Mouse (Mus musculus) neural tube, embryonic 11.5 days (tissue): ENCODE measurements around the gene Babam2. TPM values are rescaled to one million over a fixed set of nuclear protein-coding genes. Genes with fewer than 3 reads are reported as not detected.

Experiments
- ATAC-seq: fragments of 200-750 bp; cut with Nextera tagmentation; 2 replicates; pipeline ENCODE4 v1.8.0; 2017; ENCODE audit warnings: moderate number of reproducible peaks, mild to moderate bottlenecking, moderate TSS enrichment, moderate library complexity; ENCODE audit not compliant: insufficient read depth, low FRiP score, low TSS enrichment
- DNase-seq: peaks from one replicate; pipeline ENCODE4 v3.0.0-alpha.2; 2015; ENCODE audit warnings: low spot score
- H3K27ac ChIP-seq: fragments of 300-500 bp; sonication (generic); 2 replicates; pipeline ENCODE4 v1.5.1; 2014; ENCODE audit warnings: low read depth, mild to moderate bottlenecking, low read length
- H3K27me3 ChIP-seq: fragments of 300-500 bp; sonication (generic); 2 replicates; pipeline ENCODE4 v1.6.1; 2014; ENCODE audit warnings: mild to moderate bottlenecking, low read length, mixed read lengths; ENCODE audit not compliant: control insufficient read depth, insufficient read depth
- H3K36me3 ChIP-seq: fragments of 300-500 bp; sonication (generic); 2 replicates; pipeline ENCODE4 v1.6.1; 2014; ENCODE audit warnings: mild to moderate bottlenecking, low read length, moderate library complexity, mixed read lengths; ENCODE audit not compliant: control insufficient read depth, insufficient read depth
- H3K4me1 ChIP-seq: fragments of 300-500 bp; sonication (generic); 2 replicates; pipeline ENCODE4 v1.6.1; 2014; ENCODE audit warnings: low read length, mixed read lengths; ENCODE audit not compliant: control insufficient read depth, insufficient read depth
- H3K4me2 ChIP-seq: fragments of 300-500 bp; sonication (generic); 2 replicates; pipeline ENCODE4 v1.6.1; 2014; ENCODE audit warnings: low read depth, mild to moderate bottlenecking, moderate library complexity
- H3K4me3 ChIP-seq: fragments of 300-500 bp; sonication (generic); 2 replicates; pipeline ENCODE4 v1.5.1; 2014; ENCODE audit warnings: low read depth, low read length
- H3K9ac ChIP-seq: fragments of 300-500 bp; sonication (generic); 2 replicates; pipeline ENCODE4 v1.6.1; 2014; ENCODE audit warnings: mild to moderate bottlenecking, low read length
- H3K9me3 ChIP-seq: fragments of 300-500 bp; sonication (generic); 2 replicates; pipeline ENCODE4 v1.6.1; 2016; ENCODE audit warnings: low read length; ENCODE audit not compliant: control insufficient read depth
- whole genome bisulfite sequencing: fragments of 180-500 bp; shearing (Covaris S2); extraction: QIAGEN DNeasy Blood & Tissue Kit; methylation state at CpG from one replicate; pipeline ENCODE4 v1.1.7; 2014; 5-methylcytosine and 5-hydroxymethylcytosine counted together
- polyA plus RNA-seq: library from polyadenylated mRNA; unstranded; fragments of >200 nt; fragmentation: Nextera tagmentation; extraction: Ambion mirVana; gene quantifications from 2 replicates; pipeline ENCODE4 v1.2.1, GENCODE M21; 2014

Gene Babam2
- polyA plus RNA-seq, 1 experiment from 2014 or later, result 45.0 TPM

DNA sequence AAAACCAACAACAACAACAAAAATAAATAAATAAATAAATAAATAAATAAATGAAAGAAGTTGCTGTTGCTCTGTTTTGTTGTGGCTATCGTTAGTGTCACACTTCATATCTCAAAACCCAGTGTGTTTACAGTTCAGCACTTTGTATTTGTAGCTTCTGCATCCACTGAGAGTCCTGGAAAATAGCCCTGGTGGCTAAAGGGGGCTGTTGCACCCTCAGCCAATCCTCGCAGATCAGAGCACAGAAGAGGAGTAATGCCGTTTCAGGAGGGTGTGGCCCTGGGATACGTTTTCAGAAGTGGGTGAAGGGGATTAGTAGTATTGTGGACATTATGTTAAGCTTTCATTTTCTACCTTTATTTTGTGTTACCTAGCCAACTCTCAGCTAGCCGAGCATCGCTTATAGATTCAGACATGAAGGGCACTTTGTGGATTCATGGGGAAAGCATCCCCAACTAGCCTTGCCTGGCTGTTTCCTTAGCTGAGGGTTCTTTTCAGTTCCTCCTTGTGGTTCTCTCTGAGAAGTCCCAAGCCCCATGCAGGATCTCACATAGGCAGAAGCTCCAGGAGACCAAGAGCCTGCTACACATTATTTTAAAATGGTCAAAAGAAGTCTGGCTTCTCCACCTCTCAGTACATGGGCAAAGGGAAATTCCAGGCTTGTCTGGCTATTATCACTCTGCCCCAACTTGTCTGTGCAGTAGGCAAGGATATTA lies 207.6 kb downstream of the Babam2 start:
- Histone ChIP-seq H3K9me3 (no peaks in the 10 kb centered on the region), H3K27me3 (no peaks in the 10 kb centered on the region), H3K4me3 (no peak overlapping the region), H3K9ac (no peak overlapping the region), H3K4me1 (no peaks in the 10 kb centered on the region), H3K36me3 (no peaks in the 10 kb centered on the region), H3K27ac (no peak overlapping the region), H3K4me2 (no peak overlapping the region)
- ATAC-seq, result no peak
- 75% methylated on average over 6 of the region's 6 CpGs for WGBS
- no peak for DNase-seq

DNA sequence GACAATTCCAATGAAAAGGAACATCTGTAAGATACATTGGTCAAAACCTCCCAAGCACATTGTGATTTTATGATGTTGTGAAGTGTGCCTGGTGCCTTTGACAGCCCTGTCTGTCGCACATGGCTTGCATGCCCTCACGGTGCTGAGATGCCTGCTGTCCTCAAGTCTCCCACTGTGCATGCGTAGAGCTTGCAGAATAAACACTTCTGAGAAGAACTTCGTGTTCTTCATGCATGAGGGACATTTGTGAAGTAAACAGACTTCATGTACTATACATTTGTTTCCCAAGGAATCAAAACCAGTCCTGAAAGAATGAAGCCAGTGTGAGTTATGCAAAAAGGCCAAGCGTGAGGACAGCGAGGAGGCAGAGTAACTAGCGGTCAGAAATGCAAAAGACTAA lies 208.3 kb downstream of the Babam2 start:
- DNase-seq (no peak), ATAC-seq (no peak)
- no peak overlapping the region for H3K4me2 ChIP-seq
- H3K4me3 ChIP-seq, result no peak overlapping the region
- no peaks in the 10 kb centered on the region for H3K9me3 ChIP-seq
- H3K4me1 ChIP-seq, result no peaks in the 10 kb centered on the region
- H3K27ac ChIP-seq, result no peak overlapping the region
- H3K27me3 ChIP-seq, result no peaks in the 10 kb centered on the region
- H3K36me3 ChIP-seq, result no peaks in the 10 kb centered on the region
- no peak overlapping the region for H3K9ac ChIP-seq
- WGBS, result 78% methylated on average over 7 of the region's 7 CpGs

DNA sequence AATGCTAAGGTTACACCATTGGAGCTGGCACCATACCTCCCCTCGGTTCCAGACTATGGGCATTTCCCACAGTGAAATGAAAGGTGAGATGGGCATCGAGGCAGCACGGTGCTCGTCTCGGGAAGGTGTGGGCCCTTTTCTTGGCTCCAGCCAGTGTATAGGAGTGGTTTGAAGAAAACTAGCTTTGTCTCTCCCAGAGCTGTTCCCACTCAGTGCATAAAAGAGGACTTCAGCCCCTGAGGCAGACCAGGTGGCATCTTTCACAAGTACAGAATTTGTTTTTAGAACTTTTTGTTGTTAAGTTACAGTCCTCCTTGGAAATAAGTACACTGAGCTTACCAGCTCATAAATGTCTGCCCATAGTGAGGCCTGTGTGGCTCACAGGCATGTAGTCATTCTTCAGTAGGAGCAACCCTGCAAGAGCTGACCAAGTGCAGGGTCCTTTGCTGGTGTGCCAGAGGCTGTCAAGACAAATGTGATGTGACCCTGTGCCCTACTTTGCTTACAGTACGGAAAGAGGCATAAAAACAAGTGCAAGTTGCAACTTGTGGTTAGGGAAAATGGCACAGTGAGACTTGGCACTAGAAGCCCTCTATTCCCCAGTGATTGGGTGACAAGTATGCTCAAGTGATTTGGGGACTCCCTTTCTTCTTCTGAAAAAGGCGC lies 208.9 kb downstream of the Babam2 start:
- Histone ChIP-seq H3K36me3 (no peaks in the 10 kb centered on the region), H3K9ac (no peak overlapping the region), H3K27ac (no peak overlapping the region), H3K4me1 (no peaks in the 10 kb centered on the region), H3K4me3 (no peak overlapping the region), H3K27me3 (no peaks in the 10 kb centered on the region), H3K9me3 (no peaks in the 10 kb centered on the region), H3K4me2 (no peak overlapping the region)
- no peak for DNase-seq
- ATAC-seq, result no peak
- WGBS, result 90% methylated on average over 7 of the region's 7 CpGs

DNA sequence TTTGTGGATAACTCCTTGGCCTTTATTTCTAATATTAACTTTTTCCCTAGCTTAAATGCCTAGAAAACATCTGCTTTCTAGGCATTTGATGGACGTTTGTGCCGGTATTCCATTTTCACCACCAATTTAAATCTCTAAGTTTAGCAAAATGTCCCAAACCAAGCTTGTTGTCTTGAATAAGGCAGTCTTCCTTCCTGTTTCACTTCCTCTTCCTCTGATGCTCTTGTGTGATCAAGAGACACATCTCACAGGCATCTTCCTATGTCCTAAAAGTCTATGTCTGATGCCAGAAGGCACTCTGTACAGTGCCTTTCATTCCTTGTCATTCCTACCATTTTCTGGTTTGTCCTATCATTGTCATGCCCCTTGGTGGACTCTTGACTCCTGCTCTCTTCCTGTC lies 210.5 kb downstream of the Babam2 start:
- 93% methylated on average over 2 of the region's 2 CpGs for WGBS

DNA sequence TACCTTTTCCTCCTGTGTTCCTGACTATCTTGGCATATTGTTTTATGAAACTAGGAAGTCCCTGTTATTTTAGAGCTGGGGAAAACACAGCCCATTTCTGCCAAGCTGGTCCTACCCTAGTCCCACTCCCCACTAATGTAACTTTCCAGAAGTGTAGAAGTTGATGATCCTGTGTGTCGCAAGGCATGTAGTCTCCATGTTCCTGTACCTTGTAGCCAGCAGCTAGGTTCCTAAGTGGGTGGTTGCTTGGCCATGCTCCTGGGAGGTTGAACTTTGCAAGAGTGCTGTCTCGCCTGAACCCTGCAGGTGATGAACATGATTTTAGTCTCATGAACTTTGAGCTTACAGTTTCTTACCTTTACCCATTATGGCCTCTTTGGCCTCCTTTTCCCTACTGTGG lies 211.3 kb downstream of the Babam2 start:
- no peaks in the 10 kb centered on the region for H3K36me3 ChIP-seq
- no peaks in the 10 kb centered on the region for H3K27me3 ChIP-seq
- no peak overlapping the region for H3K4me3 ChIP-seq
- DNase-seq, result no peak
- H3K27ac ChIP-seq, result no peak overlapping the region
- no peaks in the 10 kb centered on the region for H3K9me3 ChIP-seq
- 100% methylated on average over 2 of the region's 2 CpGs for WGBS
- no peak overlapping the region for H3K4me2 ChIP-seq
- no peak overlapping the region for H3K9ac ChIP-seq
- no peaks in the 10 kb centered on the region for H3K4me1 ChIP-seq
- ATAC-seq, result no peak

More for the DNA sequence above, 210.5 kb downstream of the Babam2 start:
- no peak overlapping the region for H3K9ac ChIP-seq
- no peak overlapping the region for H3K27ac ChIP-seq
- no peaks in the 10 kb centered on the region for H3K27me3 ChIP-seq
- H3K4me2 ChIP-seq, result no peak overlapping the region
- no peak overlapping the region for H3K4me3 ChIP-seq
- DNase-seq (no peak), ATAC-seq (no peak)
- no peaks in the 10 kb centered on the region for H3K4me1 ChIP-seq
- no peaks in the 10 kb centered on the region for H3K36me3 ChIP-seq
- no peaks in the 10 kb centered on the region for H3K9me3 ChIP-seq

- H3K27ac ChIP-seq, result no peak overlapping the region
- H3K4me2 ChIP-seq, result no peak overlapping the region
- H3K9ac ChIP-seq, result no peak overlapping the region
- no peaks in the 10 kb centered on the region for H3K36me3 ChIP-seq
- DNase-seq (no peak), ATAC-seq (no peak)
- WGBS, result 75% methylated on average over 7 of the region's 7 CpGs
- no peak overlapping the region for H3K4me3 ChIP-seq
- H3K4me1 ChIP-seq, result no peaks in the 10 kb centered on the region
- no peaks in the 10 kb centered on the region for H3K9me3 ChIP-seq
- no peaks in the 10 kb centered on the region for H3K27me3 ChIP-seq
These were observed 218.8 kb downstream of the Babam2 start for GRCm38 (mm10) chr5:31916241-31916640.

GRCm38 (mm10) chr5:31918566-31918965 lies 221.1 kb downstream of the Babam2 start:
- Histone ChIP-seq H3K4me3 (no peak overlapping the region), H3K9me3 (no peaks in the 10 kb centered on the region), H3K36me3 (no peaks in the 10 kb centered on the region), H3K9ac (no peak overlapping the region), H3K27me3 (no peaks in the 10 kb centered on the region), H3K27ac (no peak overlapping the region), H3K4me1 (no peaks in the 10 kb centered on the region), H3K4me2 (no peak overlapping the region)
- 94% methylated on average over 4 of the region's 4 CpGs for WGBS
- DNase-seq, result no peak
- no peak for ATAC-seq

DNA sequence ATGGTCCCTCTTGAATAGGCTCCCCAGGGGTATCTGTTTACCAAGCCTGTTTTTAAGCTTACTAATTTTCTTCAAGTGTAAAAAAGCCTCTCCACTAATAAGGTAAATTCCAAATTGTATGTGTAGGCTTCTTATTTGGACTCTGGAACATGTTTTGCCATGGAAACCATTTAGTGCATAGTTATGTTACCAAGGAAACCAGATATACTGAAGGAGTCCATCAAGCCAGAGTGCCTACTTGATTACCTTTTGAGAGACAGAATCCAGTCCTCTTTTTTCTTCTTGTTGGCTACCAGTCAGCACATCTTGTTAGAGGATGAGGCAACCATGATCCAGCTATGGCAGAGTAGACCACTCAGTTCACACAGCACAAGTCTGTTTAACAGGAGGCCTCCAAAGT lies 222.6 kb downstream of the Babam2 start:
- Histone ChIP-seq H3K4me2 (no peak overlapping the region), H3K9ac (no peak overlapping the region), H3K4me1 (no peaks in the 10 kb centered on the region), H3K9me3 (no peaks in the 10 kb centered on the region), H3K4me3 (no peak overlapping the region), H3K27ac (no peak overlapping the region), H3K27me3 (no peaks in the 10 kb centered on the region), H3K36me3 (no peaks in the 10 kb centered on the region)
- DNase-seq, result no peak
- no peak for ATAC-seq

DNA sequence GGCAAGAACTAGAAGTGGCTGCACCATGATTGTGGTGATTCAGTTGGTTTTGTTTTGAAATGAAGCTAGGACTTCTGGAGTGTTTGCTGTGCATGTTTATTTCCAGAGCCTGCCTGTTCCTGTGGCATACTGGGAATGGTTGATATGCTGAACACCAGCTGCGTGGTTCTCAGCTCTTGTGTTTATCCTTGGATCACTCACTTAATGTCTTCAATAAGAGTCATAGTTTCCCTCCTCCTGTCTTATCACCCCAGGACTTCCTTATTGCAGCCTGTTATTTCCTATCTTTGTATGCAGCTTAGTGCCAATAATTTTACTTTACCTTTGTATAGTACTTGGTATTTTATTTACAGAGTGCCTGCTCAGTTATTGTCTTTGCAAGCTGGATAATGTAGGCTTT lies 223.4 kb downstream of the Babam2 start:
- ATAC-seq (no peak), DNase-seq (no peak)
- H3K27me3 ChIP-seq, result no peaks in the 10 kb centered on the region
- H3K4me1 ChIP-seq, result no peaks in the 10 kb centered on the region
- no peak overlapping the region for H3K4me3 ChIP-seq
- H3K36me3 ChIP-seq, result no peaks in the 10 kb centered on the region
- no peaks in the 10 kb centered on the region for H3K9me3 ChIP-seq
- H3K9ac ChIP-seq, result no peak overlapping the region
- WGBS, result 78% methylated on average over 1 of the region's 1 CpGs
- H3K27ac ChIP-seq, result no peak overlapping the region
- H3K4me2 ChIP-seq, result no peak overlapping the region
